Mouse (Mus musculus): Measurements from ENCODE around the gene Pcyt1a. TPM values are rescaled to one million over a fixed set of nuclear protein-coding genes. Genes with fewer than 3 reads are reported as not detected.

The Pcyt1a gene
- 47.4 and 47.6 TPM in 2 replicates for polyA plus RNA-seq (2015; fragmentation: Nextera tagmentation; extraction: Ambion mirVana)

DNA sequence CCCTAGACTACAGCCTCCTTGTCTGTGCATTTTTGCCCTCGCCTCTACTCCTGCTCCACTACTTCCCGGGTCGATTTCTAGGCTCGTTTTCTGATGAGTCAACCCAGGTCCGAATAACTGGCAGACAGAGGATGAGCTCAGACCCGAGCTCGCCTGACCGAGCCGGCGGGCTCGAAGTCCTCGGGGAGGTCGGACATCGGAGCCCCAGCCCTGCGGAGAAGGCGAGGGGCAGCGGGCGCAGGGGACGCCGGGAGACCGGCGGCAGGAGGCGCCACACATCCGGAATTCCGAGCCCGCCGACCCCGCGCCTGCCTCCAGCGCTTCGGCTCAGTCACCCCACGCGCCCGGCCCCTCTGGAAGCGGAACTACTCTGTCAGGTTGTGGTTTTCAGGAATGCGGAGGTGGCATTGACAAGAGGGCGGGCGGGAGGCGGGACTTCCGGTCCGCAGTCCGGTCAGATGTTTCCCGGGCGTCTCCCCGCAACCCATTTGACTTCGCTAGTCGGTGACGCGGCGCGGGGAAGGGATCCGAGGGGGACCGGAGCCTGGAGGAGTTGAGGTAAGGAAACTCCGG lies at the start of gene Pcyt1a:
Gene Pcyt1a, plus strand, starts transcription at position 448 of the 573 bp plus-strand sequence.
- Histone ChIP-seq H3K4me2 (replicated peaks) (peak within 1 kb of the TSS; percentile 69), H3K9ac (replicated peaks) (peak within 1 kb of the TSS; percentile 89), H3K36me3 (no peaks in the 10 kb centered on the region), H3K9me3 (no peaks in the 10 kb centered on the region), H3K27me3 (no peaks in the 10 kb centered on the region), H3K4me1 (peaks cover 24% of the 10 kb centered on the region), H3K4me3 (peak within 1 kb of the TSS; percentile 83), H3K27ac (replicated peaks) (peak within 1 kb of the TSS; percentile 88)
- under 1% methylated on average over 54 of the region's 54 CpGs for WGBS
- peak; percentile 98 for ATAC-seq (replicated peaks)

DNA sequence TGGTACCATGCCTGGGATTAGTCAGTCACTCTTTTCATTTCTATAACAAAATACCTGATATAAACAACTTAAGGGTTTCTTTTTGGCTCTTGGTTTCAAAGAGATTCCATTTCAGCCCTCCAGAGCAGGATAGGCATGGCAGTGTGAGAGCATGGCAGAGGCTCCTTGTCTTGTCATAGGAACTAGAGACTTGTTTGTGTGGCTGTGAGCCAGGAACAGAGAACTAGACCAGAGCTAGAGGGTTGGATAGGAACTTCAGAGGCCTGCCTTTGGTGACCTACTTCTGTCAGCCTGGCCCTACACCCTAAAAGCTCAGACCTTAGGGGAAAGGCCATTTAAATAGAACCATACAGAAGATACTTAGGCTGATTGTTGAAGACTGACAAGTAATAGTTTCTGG lies 47.8 kb upstream of the Pcyt1a start:
- H3K4me1 ChIP-seq, result no peaks in the 10 kb centered on the region
- no peaks in the 10 kb centered on the region for H3K9me3 ChIP-seq
- H3K9ac ChIP-seq (replicated peaks), result no peak overlapping the region
- H3K4me3 ChIP-seq, result no peak overlapping the region
- H3K27me3 ChIP-seq, result no peaks in the 10 kb centered on the region
- peaks cover 79% of the 10 kb centered on the region for H3K36me3 ChIP-seq
- no peak overlapping the region for H3K4me2 ChIP-seq (replicated peaks)
- no peak for ATAC-seq (replicated peaks)
- H3K27ac ChIP-seq (replicated peaks), result no peak overlapping the region

DNA sequence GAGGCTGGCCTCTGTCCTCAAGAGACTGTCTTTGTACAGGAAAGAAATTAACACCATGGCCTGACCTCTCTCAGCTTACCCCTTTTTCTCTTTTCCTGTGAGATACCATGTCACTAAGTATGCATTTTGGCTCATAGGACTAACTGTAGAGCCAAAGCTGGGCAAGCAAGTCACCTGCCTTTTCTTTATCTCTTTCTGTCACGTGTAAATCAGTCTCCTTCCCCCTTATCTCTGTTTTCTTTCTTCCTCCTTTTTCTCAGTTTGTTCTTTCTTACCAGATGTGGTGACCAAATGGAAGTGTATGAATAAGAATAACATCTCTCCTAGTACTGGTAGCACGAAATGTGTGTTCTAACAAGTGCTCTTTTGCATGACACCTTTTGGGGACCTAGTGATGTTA lies 45.8 kb upstream of the Pcyt1a start:
- Histone ChIP-seq H3K4me3 (no peak overlapping the region), H3K36me3 (peaks cover 67% of the 10 kb centered on the region), H3K4me1 (no peaks in the 10 kb centered on the region), H3K4me2 (replicated peaks) (no peak overlapping the region), H3K9me3 (no peaks in the 10 kb centered on the region), H3K27me3 (no peaks in the 10 kb centered on the region), H3K27ac (replicated peaks) (no peak overlapping the region), H3K9ac (replicated peaks) (no peak overlapping the region)
- WGBS, result 88% methylated on average over 2 of the region's 2 CpGs
- ATAC-seq (replicated peaks), result no peak

DNA sequence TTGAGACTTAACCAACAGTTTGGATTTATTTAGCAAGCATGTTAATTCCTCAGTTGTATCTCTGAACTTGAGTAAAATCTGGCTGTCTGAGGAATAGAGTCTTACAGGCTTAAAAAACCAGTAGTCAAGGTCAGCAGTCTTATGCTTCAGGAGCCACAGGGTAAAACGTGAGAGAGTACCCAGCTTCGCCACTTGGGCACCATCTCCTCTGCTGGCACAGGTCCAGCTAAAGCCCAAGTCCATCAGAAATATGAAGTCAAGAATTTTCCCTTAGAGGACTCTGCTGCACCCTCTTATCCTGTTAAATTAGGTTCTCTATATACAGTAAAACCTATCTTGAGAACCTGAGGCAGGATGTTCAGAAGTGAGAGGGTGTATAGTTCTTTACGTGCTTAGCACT lies 43.9 kb upstream of the Pcyt1a start:
- WGBS, result 90% methylated on average over 3 of the region's 3 CpGs
- no peak overlapping the region for H3K27ac ChIP-seq (replicated peaks)
- H3K36me3 ChIP-seq, result peaks cover 65% of the 10 kb centered on the region
- no peak for ATAC-seq (replicated peaks)
- H3K4me1 ChIP-seq, result no peaks in the 10 kb centered on the region
- no peak overlapping the region for H3K4me3 ChIP-seq
- H3K9ac ChIP-seq (replicated peaks), result no peak overlapping the region
- H3K27me3 ChIP-seq, result no peaks in the 10 kb centered on the region
- no peak overlapping the region for H3K4me2 ChIP-seq (replicated peaks)
- H3K9me3 ChIP-seq, result no peaks in the 10 kb centered on the region

DNA sequence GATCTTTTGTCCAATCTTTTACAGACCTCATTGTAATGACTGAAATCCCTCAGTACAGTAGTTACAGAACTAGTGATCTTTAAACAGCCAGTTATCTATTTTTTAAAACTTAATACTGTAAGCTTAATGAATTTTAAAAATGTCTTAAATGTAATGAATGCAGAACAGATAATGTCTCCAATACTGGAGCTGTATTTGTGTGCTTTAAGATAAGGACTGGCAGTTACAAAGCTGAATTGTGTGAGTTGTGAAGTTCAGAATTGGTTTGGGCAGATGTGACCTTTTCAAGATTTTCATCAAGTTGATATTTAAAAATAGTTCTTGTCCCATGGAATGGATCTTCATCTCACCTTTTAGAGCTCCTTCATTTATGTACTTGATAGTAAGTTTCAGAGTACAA lies 41.7 kb upstream of the Pcyt1a start:
- Histone ChIP-seq H3K4me3 (no peak overlapping the region), H3K36me3 (peaks cover 54% of the 10 kb centered on the region), H3K27ac (replicated peaks) (no peak overlapping the region), H3K9ac (replicated peaks) (no peak overlapping the region), H3K27me3 (no peaks in the 10 kb centered on the region), H3K4me1 (no peaks in the 10 kb centered on the region), H3K9me3 (no peaks in the 10 kb centered on the region), H3K4me2 (replicated peaks) (no peak overlapping the region)
- no peak for ATAC-seq (replicated peaks)

DNA sequence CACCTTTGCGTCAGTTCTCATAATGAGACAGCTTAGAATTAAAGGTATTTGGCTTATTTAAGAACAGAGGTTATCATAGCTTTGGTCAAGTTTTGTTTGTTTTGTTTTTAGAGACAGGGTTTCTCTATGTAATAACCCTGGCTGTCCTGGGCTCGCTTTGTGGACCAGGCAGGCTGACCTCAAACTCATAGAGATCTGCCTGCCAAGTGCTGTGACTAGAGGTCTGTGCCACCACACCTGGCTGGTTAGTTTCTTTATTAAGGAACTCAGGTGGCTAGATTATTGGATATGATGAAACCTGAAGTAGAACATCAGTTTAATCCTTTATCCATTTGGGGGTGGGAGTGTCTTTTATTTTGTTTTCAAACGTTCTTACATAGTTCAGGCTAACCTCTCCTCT lies 40.9 kb upstream of the Pcyt1a start:
- Histone ChIP-seq H3K4me1 (no peaks in the 10 kb centered on the region), H3K4me3 (no peak overlapping the region), H3K27me3 (no peaks in the 10 kb centered on the region), H3K9ac (replicated peaks) (no peak overlapping the region), H3K36me3 (peaks cover 51% of the 10 kb centered on the region), H3K4me2 (replicated peaks) (no peak overlapping the region), H3K27ac (replicated peaks) (no peak overlapping the region), H3K9me3 (no peaks in the 10 kb centered on the region)
- WGBS, result 91% methylated on average over 3 of the region's 3 CpGs
- ATAC-seq (replicated peaks), result no peak

DNA sequence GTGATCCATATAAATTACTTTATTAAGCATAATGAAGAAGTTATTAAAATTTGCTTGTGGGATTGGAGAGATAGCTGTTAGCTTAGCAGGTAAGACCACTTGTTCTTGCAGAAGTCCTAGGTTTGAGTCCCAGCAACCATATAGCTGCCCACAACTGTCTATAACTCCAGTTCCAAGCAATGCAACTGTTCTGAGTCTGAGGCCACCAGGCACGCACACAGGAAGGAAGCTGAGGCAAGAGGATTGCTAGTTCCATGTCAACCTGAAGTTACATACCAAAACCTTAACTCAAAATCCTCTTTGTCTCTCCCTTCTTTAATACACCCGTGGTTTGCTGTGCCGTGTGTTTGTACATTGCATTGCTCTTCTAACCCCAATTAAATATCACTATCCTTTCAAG lies 39.8 kb upstream of the Pcyt1a start:
- Histone ChIP-seq H3K4me1 (no peaks in the 10 kb centered on the region), H3K4me2 (replicated peaks) (no peak overlapping the region), H3K27ac (replicated peaks) (no peak overlapping the region), H3K27me3 (no peaks in the 10 kb centered on the region), H3K36me3 (peaks cover 41% of the 10 kb centered on the region), H3K4me3 (no peak overlapping the region), H3K9me3 (no peaks in the 10 kb centered on the region), H3K9ac (replicated peaks) (no peak overlapping the region)
- no peak for ATAC-seq (replicated peaks)
- WGBS, result 96% methylated on average over 3 of the region's 3 CpGs

DNA sequence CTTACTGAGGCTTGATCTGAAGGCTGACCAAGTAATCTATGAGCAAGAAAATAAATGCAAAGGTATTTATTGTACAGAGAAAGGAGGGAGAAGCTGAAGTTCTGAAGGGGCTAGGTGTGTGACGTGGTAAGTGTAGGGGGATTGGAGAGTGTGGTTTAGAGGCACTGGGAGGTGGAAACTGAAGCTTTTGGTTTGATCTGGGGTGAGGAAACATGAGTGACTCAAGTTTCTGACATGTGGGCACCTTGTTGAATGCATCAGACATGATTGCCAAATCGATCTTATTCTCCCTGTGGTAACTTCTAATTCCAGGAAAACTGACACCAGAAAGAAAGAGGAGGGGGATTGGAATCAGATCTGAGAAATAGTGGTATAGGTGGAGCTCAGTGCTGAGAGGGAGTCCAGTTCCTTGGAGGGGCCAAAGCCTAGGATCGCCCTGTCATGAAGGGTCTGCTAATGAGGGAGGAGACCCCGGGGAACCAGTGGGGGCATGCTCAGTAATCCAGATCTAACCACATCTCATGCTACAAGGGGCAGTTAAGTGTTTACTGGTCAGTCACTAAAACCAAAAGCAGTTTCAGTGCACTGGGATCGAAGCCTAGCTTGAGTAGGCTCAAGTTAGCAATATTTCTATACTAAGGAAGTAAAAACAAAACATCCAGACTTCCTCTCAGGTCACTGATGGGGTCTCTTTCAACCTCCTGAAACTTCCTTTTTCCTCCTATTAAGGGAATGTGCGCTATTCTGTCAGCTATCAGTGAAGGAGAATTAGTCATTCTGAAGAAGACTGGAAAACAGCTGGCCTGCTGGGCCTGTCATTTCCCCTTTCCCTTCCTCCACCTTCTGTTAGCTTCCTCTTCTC lies 34.8 kb upstream of the Pcyt1a start:
- no peak overlapping the region for H3K9ac ChIP-seq (replicated peaks)
- H3K4me2 ChIP-seq (replicated peaks), result no peak overlapping the region
- H3K27me3 ChIP-seq, result no peaks in the 10 kb centered on the region
- H3K9me3 ChIP-seq, result no peaks in the 10 kb centered on the region
- H3K4me3 ChIP-seq, result no peak overlapping the region
- 77% methylated on average over 6 of the region's 6 CpGs for WGBS
- H3K36me3 ChIP-seq, result peaks cover 15% of the 10 kb centered on the region
- no peaks in the 10 kb centered on the region for H3K4me1 ChIP-seq
- H3K27ac ChIP-seq (replicated peaks), result no peak overlapping the region
- no peak for ATAC-seq (replicated peaks)

DNA sequence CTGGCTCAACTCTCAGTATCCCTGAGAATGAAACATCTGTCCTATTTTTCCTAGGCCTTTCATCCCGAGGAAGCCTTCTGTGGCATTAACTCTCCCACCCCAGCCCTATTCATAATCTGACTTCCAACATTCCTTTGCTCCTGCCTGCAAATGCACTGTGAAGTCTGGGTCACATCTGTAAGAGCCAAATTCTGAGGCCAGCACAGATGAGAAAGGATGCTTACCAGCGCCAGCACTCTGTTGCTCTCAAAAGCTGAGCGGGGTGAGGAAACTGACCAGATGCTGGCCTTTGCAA lies 34.2 kb upstream of the Pcyt1a start:
- no peaks in the 10 kb centered on the region for H3K4me1 ChIP-seq
- H3K9me3 ChIP-seq, result no peaks in the 10 kb centered on the region
- no peaks in the 10 kb centered on the region for H3K27me3 ChIP-seq
- H3K4me2 ChIP-seq (replicated peaks), result no peak overlapping the region
- no peak overlapping the region for H3K9ac ChIP-seq (replicated peaks)
- H3K27ac ChIP-seq (replicated peaks), result no peak overlapping the region
- 66% methylated on average over 3 of the region's 3 CpGs for WGBS
- H3K4me3 ChIP-seq, result no peak overlapping the region
- H3K36me3 ChIP-seq, result peaks cover 9% of the 10 kb centered on the region
- no peak for ATAC-seq (replicated peaks)

DNA sequence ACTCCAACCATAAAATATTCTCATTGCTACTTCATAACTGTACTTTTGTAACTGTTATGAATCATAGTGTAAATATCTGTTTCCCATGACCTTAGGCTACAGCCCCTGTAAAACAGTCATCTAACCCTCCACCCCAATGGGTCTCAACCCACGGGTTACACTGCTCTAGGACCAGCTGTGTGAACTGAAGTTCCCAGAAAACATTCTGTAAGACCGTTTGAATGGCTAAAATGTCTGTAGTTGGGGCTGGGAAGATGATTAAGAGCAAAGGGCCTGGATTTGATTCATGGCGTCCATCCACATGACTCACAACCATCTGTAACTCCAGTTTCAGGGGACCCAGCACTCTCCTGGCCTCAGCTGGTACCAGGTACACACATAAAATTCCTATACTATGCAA lies 32.5 kb upstream of the Pcyt1a start:
- H3K4me3 ChIP-seq, result no peak overlapping the region
- H3K9me3 ChIP-seq, result no peaks in the 10 kb centered on the region
- H3K27ac ChIP-seq (replicated peaks), result no peak overlapping the region
- H3K4me2 ChIP-seq (replicated peaks), result no peak overlapping the region
- no peaks in the 10 kb centered on the region for H3K27me3 ChIP-seq
- no peaks in the 10 kb centered on the region for H3K4me1 ChIP-seq
- 75% methylated on average over 3 of the region's 3 CpGs for WGBS
- H3K9ac ChIP-seq (replicated peaks), result no peak overlapping the region
- H3K36me3 ChIP-seq, result peaks cover 1% of the 10 kb centered on the region
- no peak for ATAC-seq (replicated peaks)

DNA sequence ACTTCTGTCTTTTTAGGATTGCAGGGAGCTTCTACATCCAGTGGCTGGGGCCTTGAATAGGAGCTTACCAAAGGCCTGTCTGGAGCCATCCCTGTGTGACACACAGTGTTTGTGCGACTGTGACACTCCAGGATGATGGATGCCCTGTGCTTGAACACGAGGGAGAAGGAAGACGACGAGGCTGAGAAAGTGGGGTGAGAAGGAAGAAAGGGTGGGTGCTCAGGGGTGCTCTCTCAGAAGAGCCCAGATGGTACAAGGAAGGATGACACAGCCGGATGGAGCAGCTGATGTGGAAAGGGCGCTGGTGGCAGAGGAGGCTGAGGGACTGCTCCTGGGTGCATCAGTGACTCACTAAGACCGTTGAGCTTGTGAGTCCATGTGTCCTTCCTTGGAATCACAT lies 30.5 kb upstream of the Pcyt1a start, which contains the start of gene Tm4sf19:
Gene Tm4sf19, plus strand, starts transcription at position 240 of the 400 bp plus-strand sequence.
- Histone ChIP-seq H3K9me3 (no peaks in the 10 kb centered on the region), H3K4me2 (replicated peaks) (no peak within 1 kb of the TSS), H3K4me1 (no peaks in the 10 kb centered on the region), H3K36me3 (no peaks in the 10 kb centered on the region), H3K4me3 (no peak within 1 kb of the TSS), H3K9ac (replicated peaks) (no peak within 1 kb of the TSS), H3K27ac (replicated peaks) (no peak within 1 kb of the TSS), H3K27me3 (no peaks in the 10 kb centered on the region)
- WGBS, result 90% methylated on average over 7 of the region's 7 CpGs
- ATAC-seq (replicated peaks), result no peak

DNA sequence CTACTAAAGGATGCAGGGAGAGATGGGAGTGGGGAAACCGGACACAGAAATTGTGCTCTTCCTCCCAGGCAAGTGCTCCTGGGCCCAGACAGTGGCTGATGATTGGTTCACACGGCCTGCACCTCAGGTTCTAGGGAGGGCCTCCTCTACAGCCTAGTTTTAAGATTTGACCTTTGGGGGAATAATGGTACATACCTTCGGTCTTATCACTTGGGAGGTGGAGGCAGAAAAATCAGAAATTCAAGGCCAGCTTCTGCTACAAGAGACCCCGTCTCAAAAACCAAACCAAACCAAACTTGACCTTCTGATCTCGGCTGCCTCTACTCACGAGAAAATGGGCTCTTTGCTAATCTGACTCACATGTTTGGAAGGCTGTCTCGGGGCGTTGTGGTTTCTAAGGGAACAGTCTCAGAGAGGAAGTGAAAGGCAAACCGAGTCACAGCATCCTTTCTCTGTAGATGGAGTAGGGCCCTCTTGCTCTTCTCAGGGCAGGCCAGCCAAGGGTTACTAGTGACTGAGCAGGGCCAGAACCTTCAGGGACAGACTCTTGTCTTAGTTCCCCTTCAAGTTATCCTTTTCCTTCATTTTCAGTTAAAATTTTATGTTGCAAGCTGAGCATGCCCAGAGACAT lies 29.3 kb upstream of the Pcyt1a start:
- Histone ChIP-seq H3K4me1 (no peaks in the 10 kb centered on the region), H3K4me2 (replicated peaks) (no peak overlapping the region), H3K9me3 (no peaks in the 10 kb centered on the region), H3K27me3 (no peaks in the 10 kb centered on the region), H3K9ac (replicated peaks) (no peak overlapping the region), H3K4me3 (no peak overlapping the region), H3K27ac (replicated peaks) (no peak overlapping the region), H3K36me3 (no peaks in the 10 kb centered on the region)
- no peak for ATAC-seq (replicated peaks)
- 83% methylated on average over 9 of the region's 9 CpGs for WGBS

Data from forebrain, embryonic 15.5 days (tissue).